Mouse (Mus musculus) olfactory bulb, adult 2 months (tissue): Measurements from ENCODE around the gene Skp1a. TPM values are rescaled to one million over a fixed set of nuclear protein-coding genes. Genes with fewer than 3 reads are reported as not detected.
A peak's percentile ranks its signal among the peaks of the same experiment; 100 is the strongest.
"Not testable (repeated sequence)": the region's sequence is repeated elsewhere in the genome, so short reads cannot be mapped to it uniquely, and the experiment has no call there.

Source experiments
- H3K27ac ChIP-seq: fragments of 200-500 bp; 2 replicates; pipeline ENCODE4 v1.5.1; 2012; ENCODE audit warnings: low read depth, low read length; ENCODE audit not compliant: insufficient read depth
- H3K4me1 ChIP-seq: fragments of 200-500 bp; 2 replicates; pipeline ENCODE4 v1.6.1; 2012; ENCODE audit warnings: low read length; ENCODE audit not compliant: control insufficient read depth, insufficient read depth
- H3K4me3 ChIP-seq: fragments of 200-500 bp; 2 replicates; pipeline ENCODE4 v1.5.1; 2012; ENCODE audit warnings: mild to moderate bottlenecking, low read depth, low read length, moderate library complexity; ENCODE audit not compliant: insufficient read depth
- CTCF ChIP-seq: fragments of 200-500 bp; IDR thresholded peaks from 2 replicates; pipeline ENCODE4 v1.5.1; 2012; ENCODE audit warnings: low read depth, mild to moderate bottlenecking, low read length, moderate library complexity; ENCODE audit not compliant: insufficient read depth
- POLR2A ChIP-seq: fragments of 200-500 bp; IDR thresholded peaks from 2 replicates; pipeline ENCODE4 v1.6.1; 2012; ENCODE audit warnings: mild to moderate bottlenecking, low read depth, low read length, moderate library complexity; ENCODE audit not compliant: insufficient read depth
- WGBS: fragments of 180-500 bp; shearing (Covaris S2); methylation state at CpG from one replicate; pipeline ENCODE4 v1.1.7; 2018; 5-methylcytosine and 5-hydroxymethylcytosine counted together
- polyA plus RNA-seq: library from polyadenylated mRNA; stranded (reverse); fragments of >200 nt; gene quantifications from 2 replicates; pipeline ENCODE4 v1.2.4, GENCODE M21; 2012; ENCODE audit warnings: low replicate concordance; ENCODE audit not compliant: missing spikeins, insufficient read depth, insufficient read length

Skp1a gene
- 531 TPM in 1 of 2 replicates, not detected in the other for polyA plus RNA-seq

- peak within 1 kb of the TSS; percentile 97 for H3K4me3 ChIP-seq
- peak within 1 kb of the TSS; percentile 99 for H3K27ac ChIP-seq
- under 1% methylated on average over 87 of the region's 87 CpGs for WGBS
- no peaks in the 10 kb centered on the region; the same call in 1 of the 2 replicates for H3K4me1 ChIP-seq
- TF ChIP-seq CTCF, result no peak
- peak; percentile 90 for TF ChIP-seq POLR2A
Measured at GRCm38 (mm10) chr11:52231606-52232541, at the start of gene Skp1a. TSS of gene Skp1a (plus strand) at chr11:52231995.

GRCm38 (mm10) chr11:52196496-52197023 lies 35.2 kb upstream of the Skp1a start:
- not testable (repeated sequence) for H3K4me1 ChIP-seq, H3K4me3 ChIP-seq, H3K27ac ChIP-seq
- WGBS, result 91% methylated on average over 8 of the region's 8 CpGs

GRCm38 (mm10) chr11:52213887-52214286 lies 17.9 kb upstream of the Skp1a start, which contains the start of gene Olfr1371:
TSS of gene Olfr1371 (minus strand) at chr11:52213987.
- no peak within 1 kb of the TSS for H3K27ac ChIP-seq
- no peak for TF ChIP-seq CTCF
- no peak for TF ChIP-seq POLR2A
- no peak within 1 kb of the TSS for H3K4me3 ChIP-seq
- no peaks in the 10 kb centered on the region for H3K4me1 ChIP-seq

GRCm38 (mm10) chr11:52220282-52220681 lies 11.5 kb upstream of the Skp1a start:
- no peak overlapping the region for H3K4me3 ChIP-seq
- peak; percentile 69 for TF ChIP-seq CTCF
- TF ChIP-seq POLR2A, result no peak
- no peak overlapping the region for H3K27ac ChIP-seq
- 3% methylated on average over 4 of the region's 4 CpGs for WGBS
- H3K4me1 ChIP-seq, result peaks cover 3% of the 10 kb centered on the region; the same call in 1 of the 2 replicates

DNA sequence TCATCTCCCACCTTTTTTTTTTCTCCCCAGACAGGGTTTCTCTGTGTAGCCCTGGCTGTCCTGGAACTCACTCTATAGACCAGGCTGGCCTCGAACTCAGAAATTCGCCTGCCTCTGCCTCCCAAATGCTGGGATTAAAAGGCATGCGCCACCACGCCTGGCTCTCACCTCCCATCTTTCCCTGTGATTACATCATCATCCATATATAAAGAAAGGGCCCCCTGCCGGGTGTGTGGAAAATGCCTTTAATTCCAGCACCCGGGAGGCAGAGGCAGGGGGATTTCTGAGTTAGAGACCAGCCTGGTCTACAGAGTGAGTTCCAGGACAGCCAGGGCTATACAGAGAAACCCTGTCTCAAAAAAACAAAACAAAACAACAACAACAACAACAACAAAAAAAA lies 9.9 kb upstream of the Skp1a start:
- H3K4me1 ChIP-seq, H3K27ac ChIP-seq, H3K4me3 ChIP-seq: not testable (repeated sequence)
- whole genome bisulfite sequencing, result 82% methylated on average over 6 of the region's 6 CpGs

- H3K27ac ChIP-seq, result no peak overlapping the region
- H3K4me1 ChIP-seq, result peaks cover 3% of the 10 kb centered on the region; the same call in 1 of the 2 replicates
- 61% methylated on average over 6 of the region's 6 CpGs for WGBS
- TF ChIP-seq POLR2A (no peak), CTCF (no peak)
- H3K4me3 ChIP-seq, result no peak overlapping the region
Measured at GRCm38 (mm10) chr11:52222891-52223290, 8.9 kb upstream of the Skp1a start.

GRCm38 (mm10) chr11:52223968-52224682 lies 7.7 kb upstream of the Skp1a start:
- 18% methylated on average over 19 of the region's 19 CpGs for WGBS
- no peak overlapping the region for H3K4me3 ChIP-seq

DNA sequence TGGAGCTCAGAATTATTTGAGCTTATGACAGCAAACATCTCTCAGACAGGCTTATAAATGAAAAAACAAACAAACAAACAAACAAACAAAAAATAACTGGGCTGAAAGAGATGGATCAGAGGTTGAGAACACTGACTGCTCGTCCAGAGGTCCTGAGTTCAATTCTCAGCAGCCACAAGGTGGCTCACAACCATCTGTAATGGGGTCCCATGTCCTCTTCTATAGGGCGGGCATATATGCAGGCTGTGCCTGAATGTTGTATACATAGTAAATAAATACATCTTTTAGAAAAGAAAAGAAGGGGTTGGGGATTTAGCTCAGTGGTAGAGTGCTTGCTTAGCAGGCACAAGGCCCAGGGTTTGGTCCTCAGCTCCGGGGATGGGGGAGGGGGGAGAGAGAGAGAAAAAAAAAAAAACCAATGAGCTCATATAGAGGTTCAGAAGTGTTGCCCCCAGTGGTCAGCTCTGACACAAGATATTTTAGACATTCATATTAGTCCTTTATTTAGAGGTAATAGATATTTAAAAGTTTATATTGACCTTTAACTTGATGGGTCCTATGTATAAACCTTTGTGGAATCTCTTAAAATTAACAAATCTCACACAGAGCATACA lies 5.7 kb upstream of the Skp1a start:
- 68% methylated on average over 3 of the region's 3 CpGs for WGBS

More at GRCm38 (mm10) chr11:52223968-52224682, 7.7 kb upstream of the Skp1a start:
- no peak for TF ChIP-seq POLR2A
- no peak for TF ChIP-seq CTCF
- peaks cover 3% of the 10 kb centered on the region; the same call in 1 of the 2 replicates for H3K4me1 ChIP-seq
- H3K27ac ChIP-seq, result no peak overlapping the region

GRCm38 (mm10) chr11:52227053-52227452 lies 4.7 kb upstream of the Skp1a start:
- Histone ChIP-seq H3K4me1 (no peaks in the 10 kb centered on the region; the same call in 1 of the 2 replicates), H3K4me3 (no peak overlapping the region), H3K27ac (no peak overlapping the region)
- no peak for TF ChIP-seq POLR2A
- TF ChIP-seq CTCF, result no peak
- 74% methylated on average over 3 of the region's 3 CpGs for WGBS

More for the DNA sequence above, 5.7 kb upstream of the Skp1a start:
- Histone ChIP-seq H3K27ac (no peak overlapping the region), H3K4me1 (no peaks in the 10 kb centered on the region; the same call in 1 of the 2 replicates), H3K4me3 (no peak overlapping the region)
- TF ChIP-seq CTCF (no peak), POLR2A (no peak)
